Mouse (Mus musculus) lung, postnatal 0 days (tissue): ENCODE measurements around the gene Bves. TPM values are rescaled to one million over a fixed set of nuclear protein-coding genes. Genes with fewer than 3 reads are reported as not detected.
"Not testable (repeated sequence)": the region's sequence is repeated elsewhere in the genome, so short reads cannot be mapped to it uniquely, and the experiment has no call there.

ENCODE experiments used
- ATAC-seq: fragments of 200-750 bp; cut with Nextera tagmentation; 2 replicates; pipeline ENCODE4 v1.8.0; 2017; ENCODE audit warnings: moderate library complexity
- DNase-seq: peaks from one replicate; pipeline ENCODE4 v3.0.0-alpha.2; 2016; ENCODE audit warnings: low spot score
- H3K27ac ChIP-seq: fragments of 300-500 bp; sonication (generic); 2 replicates; pipeline ENCODE4 v1.5.1; 2014; ENCODE audit warnings: antibody characterized with exemption, mild to moderate bottlenecking, low read length, mixed read lengths
- H3K27me3 ChIP-seq: fragments of 300-500 bp; sonication (generic); replicated peaks from 2 replicates; pipeline ENCODE4 v1.6.1; 2014; ENCODE audit warnings: low read length, mixed read lengths; ENCODE audit not compliant: insufficient read depth
- H3K36me3 ChIP-seq: fragments of 300-500 bp; sonication (generic); 2 replicates; pipeline ENCODE4 v1.6.1; 2014; ENCODE audit warnings: low read length, mixed read lengths; ENCODE audit not compliant: insufficient read depth
- H3K4me1 ChIP-seq: fragments of 300-500 bp; sonication (generic); 2 replicates; pipeline ENCODE4 v1.6.1; 2014; ENCODE audit warnings: antibody characterized with exemption, low read depth, low read length, mixed read lengths; ENCODE audit not compliant: insufficient read depth
- H3K4me2 ChIP-seq: fragments of 300-500 bp; sonication (generic); replicated peaks from 2 replicates; pipeline ENCODE4 v1.6.1; 2014; ENCODE audit warnings: low read depth, mild to moderate bottlenecking, low read length, moderate library complexity, mixed read lengths
- H3K4me3 ChIP-seq: fragments of 300-500 bp; sonication (generic); 2 replicates; pipeline ENCODE4 v1.5.1; 2014; ENCODE audit warnings: low read depth, low read length
- H3K9ac ChIP-seq: fragments of 300-500 bp; sonication (generic); replicated peaks from 2 replicates; pipeline ENCODE4 v1.6.1; 2014; ENCODE audit warnings: low read depth, mild to moderate bottlenecking
- H3K9me3 ChIP-seq: fragments of 300-500 bp; sonication (generic); 2 replicates; pipeline ENCODE4 v1.6.1; 2016; ENCODE audit warnings: low read length, mixed read lengths
- CTCF ChIP-seq: IDR thresholded peaks from 2 replicates; pipeline ENCODE4 v1.5.1; 2016; ENCODE audit warnings: antibody characterized with exemption, mild to moderate bottlenecking
- EP300 ChIP-seq: IDR thresholded peaks from 2 replicates; pipeline ENCODE4 v1.6.1; 2016; ENCODE audit warnings: antibody characterized with exemption, mild to moderate bottlenecking, control low read depth
- WGBS: fragments of 180-500 bp; shearing (Covaris S2); extraction: QIAGEN DNeasy Blood & Tissue Kit; methylation state at CpG from one replicate; pipeline ENCODE4 v1.1.7; 2014; 5-methylcytosine and 5-hydroxymethylcytosine counted together
- polyA plus RNA-seq: library from polyadenylated mRNA; unstranded; fragments of >200 nt; fragmentation: Nextera tagmentation; extraction: Ambion mirVana; gene quantifications from 2 replicates; pipeline ENCODE4 v1.2.1, GENCODE M21; 2015

Bves gene
- polyA plus RNA-seq, 1 experiment from 2014 or later = 0.47 TPM

DNA sequence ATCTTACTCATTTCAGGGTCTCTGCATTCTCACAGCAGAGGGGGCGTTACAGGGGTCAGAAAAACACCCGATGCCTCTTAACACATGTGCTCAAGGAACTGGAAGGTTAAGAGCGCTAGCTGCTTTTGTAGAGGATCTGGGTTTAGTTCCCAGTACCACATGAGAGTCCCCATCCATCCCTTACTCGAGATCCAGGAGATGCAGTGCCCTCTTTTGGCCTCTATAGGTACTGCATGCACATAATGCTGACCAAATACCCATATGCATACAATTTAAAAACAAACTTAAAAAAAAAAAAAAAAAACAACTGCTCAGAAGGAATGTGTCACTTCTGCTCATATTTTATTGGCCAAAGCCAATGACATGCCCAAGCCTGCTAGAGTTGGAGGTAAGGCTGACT lies 8.8 kb downstream of the Bves start:
- 82% methylated on average over 4 of the region's 4 CpGs for WGBS
- H3K4me3 ChIP-seq = no peak overlapping the region
- ATAC-seq (no peak), DNase-seq (no peak)
- H3K27me3 ChIP-seq = no peaks in the 10 kb centered on the region
- H3K4me2 ChIP-seq = no peak overlapping the region
- H3K4me1 ChIP-seq = no peaks in the 10 kb centered on the region
- no peaks in the 10 kb centered on the region for H3K36me3 ChIP-seq
- no peaks in the 10 kb centered on the region for H3K9me3 ChIP-seq
- H3K9ac ChIP-seq = no peak overlapping the region
- TF ChIP-seq EP300 (no peak), CTCF (peak; percentile 11; the same call in 1 of the 2 replicates)
- H3K27ac ChIP-seq = no peak overlapping the region

DNA sequence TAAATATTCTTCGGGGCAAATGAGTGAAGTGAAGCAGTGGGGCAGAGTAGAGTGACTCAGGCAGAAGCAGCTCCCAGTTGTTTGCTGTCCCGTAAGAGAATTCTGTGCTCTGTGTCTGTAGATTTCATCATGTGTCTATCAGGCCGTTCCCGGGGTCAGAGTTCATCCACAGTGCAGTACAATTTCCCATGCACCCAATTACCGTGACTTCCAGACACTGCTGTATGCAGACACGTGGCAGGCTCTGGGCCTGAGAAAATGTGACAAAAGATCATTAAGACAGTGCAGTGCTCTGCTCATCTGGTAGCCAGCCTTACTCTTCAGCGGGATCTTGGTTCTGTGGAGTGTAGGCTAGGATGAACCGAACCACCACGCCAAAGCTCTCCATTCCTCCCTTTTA lies 9.6 kb downstream of the Bves start:
- Histone ChIP-seq H3K9me3 (no peaks in the 10 kb centered on the region), H3K9ac (no peak overlapping the region), H3K4me2 (no peak overlapping the region), H3K36me3 (no peaks in the 10 kb centered on the region), H3K4me3 (no peak overlapping the region), H3K4me1 (no peaks in the 10 kb centered on the region), H3K27ac (no peak overlapping the region), H3K27me3 (no peaks in the 10 kb centered on the region)
- no peak for ATAC-seq
- TF ChIP-seq EP300 = no peak
- no peak for TF ChIP-seq CTCF
- DNase-seq = no peak
- whole genome bisulfite sequencing = 74% methylated on average over 9 of the region's 9 CpGs

DNA sequence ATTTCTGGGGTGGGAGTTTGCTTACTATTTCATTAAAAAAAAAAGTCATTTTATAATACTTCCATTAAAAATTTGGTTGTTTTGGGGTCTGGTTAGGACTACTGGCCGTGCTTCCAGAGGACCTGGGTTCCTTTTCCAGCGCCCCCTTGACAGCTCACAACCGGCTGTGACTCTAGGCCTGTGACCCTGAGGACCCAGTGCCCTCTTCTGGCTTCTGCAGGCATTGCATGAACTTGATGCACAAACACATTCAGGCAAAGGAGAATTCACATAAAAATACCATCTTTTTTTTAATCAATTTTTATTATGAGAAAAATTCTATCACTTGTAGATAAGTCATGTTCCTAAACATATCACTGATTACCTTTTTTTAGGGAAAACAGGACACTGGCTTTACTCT lies 12.6 kb downstream of the Bves start:
- not testable (repeated sequence) for DNase-seq, H3K9ac ChIP-seq, H3K36me3 ChIP-seq, H3K27me3 ChIP-seq, ATAC-seq, H3K4me2 ChIP-seq, H3K4me3 ChIP-seq, H3K4me1 ChIP-seq, H3K9me3 ChIP-seq, H3K27ac ChIP-seq
- peak; percentile 16; the same call in 1 of the 2 replicates for TF ChIP-seq CTCF
- WGBS = 82% methylated on average over 3 of the region's 3 CpGs

DNA sequence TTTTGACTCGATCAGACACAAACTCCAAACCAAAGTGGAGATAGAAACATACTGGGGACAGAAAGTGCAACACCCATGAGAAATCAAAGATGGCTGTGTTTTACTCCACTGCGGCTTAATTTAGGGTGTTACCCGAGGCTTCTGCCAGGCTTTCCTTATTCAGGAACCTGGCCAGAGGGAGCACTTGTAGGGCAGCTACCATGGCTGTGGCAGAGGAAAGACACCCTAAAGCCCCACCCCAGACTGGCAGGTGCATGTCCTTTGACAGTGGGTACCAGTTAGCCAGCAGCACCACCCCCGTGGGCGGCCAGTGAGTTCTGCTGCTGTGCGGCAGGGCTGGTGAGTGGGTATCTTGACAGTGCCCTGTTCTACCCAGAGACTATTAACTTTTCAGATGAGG lies 20.5 kb downstream of the Bves start:
- no peak for DNase-seq
- no peaks in the 10 kb centered on the region for H3K9me3 ChIP-seq
- H3K4me1 ChIP-seq = no peaks in the 10 kb centered on the region
- no peaks in the 10 kb centered on the region for H3K27me3 ChIP-seq
- H3K36me3 ChIP-seq = no peaks in the 10 kb centered on the region
- H3K4me3 ChIP-seq = no peak overlapping the region
- TF ChIP-seq CTCF (no peak), EP300 (no peak)
- no peak overlapping the region for H3K9ac ChIP-seq
- no peak overlapping the region for H3K27ac ChIP-seq
- WGBS = 88% methylated on average over 6 of the region's 6 CpGs
- no peak overlapping the region for H3K4me2 ChIP-seq
- no peak for ATAC-seq

DNA sequence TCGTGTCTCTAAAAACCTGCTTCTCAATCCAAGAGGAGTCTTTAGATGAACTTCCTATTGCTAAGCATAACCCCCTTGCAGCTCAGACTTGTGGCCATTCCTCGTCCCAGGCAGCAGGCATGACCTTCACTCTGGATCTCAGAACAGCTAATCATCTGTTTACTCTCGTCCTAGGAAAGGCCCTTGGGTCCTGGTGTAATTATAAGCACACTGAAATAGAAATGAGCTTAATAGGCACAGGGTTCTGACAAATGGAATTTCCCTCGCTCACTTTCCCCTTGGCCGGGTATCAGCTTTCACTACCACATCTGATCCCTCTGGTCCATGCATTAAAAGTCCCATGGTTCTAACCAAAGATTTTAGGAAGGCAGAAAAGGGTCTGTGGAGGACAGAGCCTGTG lies 27.8 kb downstream of the Bves start:
- Histone ChIP-seq H3K27ac (no peak overlapping the region), H3K9ac (no peak overlapping the region), H3K27me3 (no peaks in the 10 kb centered on the region), H3K9me3 (no peaks in the 10 kb centered on the region), H3K4me1 (no peaks in the 10 kb centered on the region), H3K4me3 (no peak overlapping the region), H3K36me3 (no peaks in the 10 kb centered on the region), H3K4me2 (no peak overlapping the region)
- DNase-seq (no peak), ATAC-seq (no peak)
- 34% methylated on average over 5 of the region's 5 CpGs for WGBS
- TF ChIP-seq EP300 (no peak), CTCF (no peak)

DNA sequence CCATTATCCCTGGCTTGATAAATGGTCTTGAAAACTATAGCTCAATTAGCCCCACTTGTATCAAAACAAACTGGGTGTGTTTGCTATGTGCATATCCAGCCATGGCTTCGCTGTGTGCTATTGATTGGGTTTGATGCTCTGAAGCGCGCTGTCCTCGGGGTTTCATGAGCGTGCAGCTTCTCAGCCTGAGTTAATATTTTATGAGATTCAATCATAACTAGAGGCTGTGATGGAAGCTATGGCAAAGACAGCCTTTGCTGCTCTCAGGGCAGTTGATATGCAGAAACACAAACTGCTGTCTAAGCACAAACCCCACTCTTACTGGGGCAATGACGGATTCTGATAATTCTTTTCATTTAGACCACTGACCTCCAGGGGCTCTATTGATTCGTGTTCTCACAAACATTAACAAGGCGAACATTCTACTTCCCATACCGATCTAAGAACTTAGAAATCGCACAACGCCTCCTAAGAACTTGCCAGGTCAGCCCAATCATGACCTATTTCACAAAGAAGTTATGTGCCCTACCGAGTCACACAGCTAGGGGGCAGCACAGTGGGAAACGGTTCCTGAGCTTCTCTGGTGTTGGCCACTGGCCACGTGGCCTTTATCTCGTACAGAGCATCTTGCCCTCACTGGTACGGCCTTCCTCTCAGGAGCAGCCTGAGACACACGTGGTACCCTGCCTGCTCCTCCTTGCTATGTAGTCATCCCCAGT lies 31.6 kb downstream of the Bves start:
- Histone ChIP-seq H3K4me1 (no peaks in the 10 kb centered on the region), H3K9me3 (no peaks in the 10 kb centered on the region)
- WGBS = 84% methylated on average over 17 of the region's 17 CpGs

More for the DNA sequence above, 31.6 kb downstream of the Bves start:
- Histone ChIP-seq H3K27me3 (no peaks in the 10 kb centered on the region), H3K36me3 (no peaks in the 10 kb centered on the region), H3K27ac (no peak overlapping the region), H3K4me3 (no peak overlapping the region), H3K9ac (no peak overlapping the region), H3K4me2 (no peak overlapping the region)
- DNase-seq = no peak
- TF ChIP-seq EP300 (no peak), CTCF (0 out of 2 replicates have a peak, but pooled peaks have one; percentile 5)
- no peak for ATAC-seq
